Mouse (Mus musculus) gastrocnemius, postnatal 25 days (tissue): ENCODE results near the gene Acer3. TPM values are rescaled to one million over a fixed set of nuclear protein-coding genes. Genes with fewer than 3 reads are reported as not detected.

Experiments
- total RNA-seq, 2 experiments: library from RNA; stranded (reverse); gene quantifications; 1 replicate in 1 of 2; 2 replicates in 1 of 2; pipeline ENCODE4 v1.2.3; 2021

The Acer3 gene
- total RNA-seq, 2 experiments from 2014 or later = 4.5 to 5.0 TPM

Other genes starting within 250 kb of the Acer3 start
- 1 to 10 TPM; 2.8 to 3.5 TPM for gene Myo7a, start 201.7 kb downstream of the Acer3 start, total RNA-seq
- under 1 TPM in 1 of 2 experiments, not detected in 1; 0.11 TPM for gene Omp, start 175.7 kb downstream of the Acer3 start, total RNA-seq
- gene Capn5, start 142.9 kb downstream of the Acer3 start, total RNA-seq = 1 to 10 TPM; 1.6 to 2.4 TPM
- gene B3gnt6, start 121.7 kb downstream of the Acer3 start, total RNA-seq = not detected
- 1 to 10 TPM; 1.3 to 1.6 TPM for gene Tsku, start 40.1 kb upstream of the Acer3 start, total RNA-seq
- under 1 TPM in 1 of 2 experiments, not detected in 1; 0.15 TPM for gene Gucy2d, start 119.2 kb upstream of the Acer3 start, total RNA-seq
- 1 to 10 TPM; 4.9 to 5.0 TPM for gene Lrrc32, start 168.1 kb upstream of the Acer3 start, total RNA-seq